Mouse (Mus musculus) left cerebral cortex, adult 18-20 months (tissue): Measurements from ENCODE around the gene Gm43302. TPM values are rescaled to one million over a fixed set of nuclear protein-coding genes. Genes with fewer than 3 reads are reported as not detected.
A peak's percentile ranks its signal among the peaks of the same experiment; 100 is the strongest.
"Not testable (repeated sequence)": the region's sequence is repeated elsewhere in the genome, so short reads cannot be mapped to it uniquely, and the experiment has no call there.

Experiments used
- DNase-seq, 2 experiments: peaks; one replicate each; pipeline ENCODE4 v3.0.0; 2021 to 2022; ENCODE audit warnings: low spot score in 2 of 2, mixed read lengths in 1 of 2
- long read RNA-seq, 2 experiments: library from polyadenylated mRNA; stranded (forward); transcript quantifications; one replicate each; pipeline ENCODE4 v2.0.0; 2021
- total RNA-seq, 2 experiments: library from RNA; stranded (reverse); gene quantifications; 2 replicates each; pipeline ENCODE4 v1.2.3; 2021

Gm43302 gene
- total RNA-seq = not detected
- long read RNA-seq, experiment 1 = 0 reads
- long read RNA-seq, experiment 2 = 0 reads

- DNase-seq = not testable (repeated sequence)
These were observed at the start of gene Gm43302, which contains the start of gene Gbp6 for GRCm38 (mm10) chr5:105293226-105294165. TSS of gene Gm43302 (minus strand) at chr5:105293695. TSS of gene Gbp6 (minus strand) at chr5:105293698.

GRCm38 (mm10) chr5:105341281-105341680 lies 47.8 kb upstream of the Gm43302 start:
- DNase-seq = no peak

- DNase-seq = peak in 1 of 2 experiments; percentile 14
These were observed 29.0 kb upstream of the Gm43302 start for GRCm38 (mm10) chr5:105322543-105322942.

GRCm38 (mm10) chr5:105310941-105311340 lies 17.4 kb upstream of the Gm43302 start:
- no peak for DNase-seq

- DNase-seq = not testable (repeated sequence)
These were observed 15.7 kb upstream of the Gm43302 start for GRCm38 (mm10) chr5:105309148-105309547.

GRCm38 (mm10) chr5:105306946-105307345 lies 13.5 kb upstream of the Gm43302 start:
- not testable (repeated sequence) for DNase-seq

GRCm38 (mm10) chr5:105306159-105306581 lies 12.7 kb upstream of the Gm43302 start:
- DNase-seq = no peak

- not testable (repeated sequence) for DNase-seq
These were observed 12.2 kb upstream of the Gm43302 start for GRCm38 (mm10) chr5:105305671-105306070.

- no peak for DNase-seq
These were observed 8.5 kb upstream of the Gm43302 start for GRCm38 (mm10) chr5:105301963-105302362.

GRCm38 (mm10) chr5:105301531-105301930 lies 8.0 kb upstream of the Gm43302 start:
- no peak for DNase-seq

GRCm38 (mm10) chr5:105295746-105296145 lies 2.3 kb upstream of the Gm43302 start:
- no peak for DNase-seq

- DNase-seq = no peak
These were observed 1.0 kb downstream of the Gm43302 start for GRCm38 (mm10) chr5:105292492-105292891.

- DNase-seq = not testable (repeated sequence)
These were observed 2.6 kb downstream of the Gm43302 start for GRCm38 (mm10) chr5:105290921-105291320.

GRCm38 (mm10) chr5:105260673-105261072 lies 32.8 kb downstream of the Gm43302 start:
- not testable (repeated sequence) for DNase-seq

- DNase-seq = no peak
These were observed 41.0 kb downstream of the Gm43302 start for GRCm38 (mm10) chr5:105252491-105252890.

- not testable (repeated sequence) for DNase-seq
These were observed 48.8 kb downstream of the Gm43302 start for GRCm38 (mm10) chr5:105244741-105245140.

- not testable (repeated sequence) for DNase-seq
These were observed 52.5 kb downstream of the Gm43302 start for GRCm38 (mm10) chr5:105240982-105241381.

- DNase-seq = not testable (repeated sequence)
These were observed 53.9 kb downstream of the Gm43302 start, which contains the start of gene Gbp10 for GRCm38 (mm10) chr5:105239483-105240047. TSS of gene Gbp10 (minus strand) at chr5:105239533.

GRCm38 (mm10) chr5:105238402-105238801 lies 55.1 kb downstream of the Gm43302 start:
- DNase-seq = not testable (repeated sequence)

- not testable (repeated sequence) for DNase-seq
These were observed 57.5 kb downstream of the Gm43302 start for GRCm38 (mm10) chr5:105236040-105236439.

GRCm38 (mm10) chr5:105208957-105209356 lies 84.5 kb downstream of the Gm43302 start:
- not testable (repeated sequence) for DNase-seq
